Mouse (Mus musculus) neural tube, embryonic 15.5 days (tissue): Measurements from ENCODE around the gene Ms4a5. TPM values are rescaled to one million over a fixed set of nuclear protein-coding genes. Genes with fewer than 3 reads are reported as not detected.
"Not testable (repeated sequence)": the region's sequence is repeated elsewhere in the genome, so short reads cannot be mapped to it uniquely, and the experiment has no call there.

ENCODE experiments used
- ATAC-seq: fragments of 200-750 bp; cut with Nextera tagmentation; 2 replicates; pipeline ENCODE4 v1.8.0; 2017; ENCODE audit warnings: mild to moderate bottlenecking, moderate TSS enrichment, moderate library complexity; ENCODE audit not compliant: low FRiP score
- H3K27ac ChIP-seq: fragments of 300-500 bp; sonication (generic); replicated peaks from 2 replicates; pipeline ENCODE4 v1.5.1; 2015; ENCODE audit warnings: mild to moderate bottlenecking, inconsistent platforms
- H3K27me3 ChIP-seq: fragments of 300-500 bp; sonication (generic); replicated peaks from 2 replicates; pipeline ENCODE4 v1.6.1; 2015; ENCODE audit warnings: inconsistent platforms
- H3K36me3 ChIP-seq: fragments of 300-500 bp; sonication (generic); 2 replicates; pipeline ENCODE4 v1.6.1; 2015; ENCODE audit warnings: inconsistent platforms
- H3K4me1 ChIP-seq: fragments of 300-500 bp; sonication (generic); 2 replicates; pipeline ENCODE4 v1.6.1; 2015; ENCODE audit warnings: inconsistent platforms
- H3K4me2 ChIP-seq: fragments of 300-500 bp; sonication (generic); 2 replicates; pipeline ENCODE4 v1.6.1; 2015; ENCODE audit warnings: inconsistent platforms, mild to moderate bottlenecking, moderate library complexity
- H3K4me3 ChIP-seq: fragments of 300-500 bp; sonication (generic); replicated peaks from 2 replicates; pipeline ENCODE4 v1.5.1; 2015; ENCODE audit warnings: mild to moderate bottlenecking, inconsistent platforms
- H3K9ac ChIP-seq: fragments of 300-500 bp; sonication (generic); replicated peaks from 2 replicates; pipeline ENCODE4 v1.6.1; 2015; ENCODE audit warnings: mild to moderate bottlenecking, inconsistent platforms
- H3K9me3 ChIP-seq: fragments of 300-500 bp; sonication (generic); replicated peaks from 2 replicates; pipeline ENCODE4 v1.6.1; 2016; ENCODE audit warnings: inconsistent platforms
- WGBS: fragments of 180-500 bp; shearing (Covaris S2); methylation state at CpG from one replicate; pipeline ENCODE4 v1.1.7; 2015; ENCODE audit warnings: mixed read lengths; 5-methylcytosine and 5-hydroxymethylcytosine counted together
- polyA plus RNA-seq: library from polyadenylated mRNA; unstranded; fragments of >200 nt; fragmentation: Nextera tagmentation; extraction: Ambion mirVana; gene quantifications from 2 replicates; pipeline ENCODE4 v1.2.1, GENCODE M21; 2015

Ms4a5 gene
- polyA plus RNA-seq, result not detected in 2 replicates

DNA sequence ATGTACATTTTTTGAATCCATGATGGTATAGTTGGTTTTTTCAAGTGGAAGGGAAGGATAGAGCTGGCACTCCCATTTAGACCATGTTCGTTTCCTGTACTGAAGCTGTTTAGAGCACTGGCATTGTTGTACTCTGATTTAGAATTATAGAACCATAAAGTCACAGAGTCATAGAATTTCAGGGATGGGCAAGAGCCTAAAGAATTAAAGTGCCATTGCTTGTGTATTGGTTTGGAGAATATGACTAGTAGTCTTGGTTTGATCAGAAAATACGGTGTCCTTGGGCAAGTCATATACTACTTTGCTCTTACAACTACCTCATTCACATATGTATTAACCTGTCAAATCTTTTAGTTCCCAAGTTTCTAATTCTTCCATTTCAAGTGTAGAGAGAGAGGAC lies at the start of gene Ms4a5:
Gene Ms4a5 (minus strand): TSS at position 101 of the 400 bp plus-strand sequence.
- ATAC-seq, result no peak
- 90% methylated on average over 2 of the region's 2 CpGs for WGBS
- Histone ChIP-seq H3K9ac (no peak within 1 kb of the TSS), H3K4me1 (no peaks in the 10 kb centered on the region), H3K4me3 (no peak within 1 kb of the TSS), H3K36me3 (no peaks in the 10 kb centered on the region), H3K27me3 (no peaks in the 10 kb centered on the region), H3K4me2 (no peak within 1 kb of the TSS), H3K27ac (no peak within 1 kb of the TSS), H3K9me3 (no peaks in the 10 kb centered on the region)

DNA sequence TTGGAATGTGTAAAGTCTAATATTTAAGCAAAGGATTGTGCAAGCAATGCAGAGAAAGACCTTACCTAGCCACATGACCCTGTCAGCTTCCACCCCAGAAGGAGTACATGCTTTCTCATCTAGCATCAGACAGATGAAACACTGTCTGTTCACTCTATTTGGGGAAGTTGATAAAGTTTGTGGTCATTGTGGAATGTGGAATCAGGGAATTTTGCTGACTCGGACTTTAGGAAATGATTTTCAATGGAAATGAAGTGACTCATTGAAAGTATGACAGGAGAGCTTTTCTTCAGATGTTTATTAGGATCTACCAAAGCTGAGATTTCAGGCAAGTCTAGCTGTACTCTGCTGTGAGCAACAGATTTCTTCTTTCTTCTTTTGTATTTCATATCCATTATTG lies 37.5 kb upstream of the Ms4a5 start:
- no peak overlapping the region for H3K4me3 ChIP-seq
- WGBS, result 87% methylated on average over 1 of the region's 1 CpGs
- no peaks in the 10 kb centered on the region for H3K27me3 ChIP-seq
- no peaks in the 10 kb centered on the region for H3K4me1 ChIP-seq
- ATAC-seq, result no peak
- no peaks in the 10 kb centered on the region for H3K36me3 ChIP-seq
- no peak overlapping the region for H3K4me2 ChIP-seq
- H3K27ac ChIP-seq, result no peak overlapping the region
- H3K9ac ChIP-seq, result no peak overlapping the region
- H3K9me3 ChIP-seq, result no peaks in the 10 kb centered on the region

DNA sequence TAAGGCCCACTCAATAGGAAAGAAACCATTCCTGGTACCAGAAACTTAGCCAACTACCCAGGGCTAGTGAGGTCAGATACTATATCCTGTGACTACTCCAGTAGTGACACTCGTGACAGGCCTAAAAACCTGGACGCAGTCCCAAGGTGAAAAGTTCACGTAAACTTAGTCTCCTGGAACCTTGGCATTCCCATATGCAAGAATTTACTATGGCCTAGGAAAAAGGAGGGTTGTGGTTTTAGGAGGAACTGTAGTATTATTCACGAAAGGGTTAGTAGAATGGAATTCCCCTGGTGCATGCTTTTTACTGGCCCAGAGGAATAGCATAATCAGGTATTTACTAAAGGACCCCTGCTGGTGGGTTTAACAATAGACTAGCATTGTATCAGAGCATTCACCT lies 33.1 kb upstream of the Ms4a5 start:
- Histone ChIP-seq H3K4me3 (no peak overlapping the region), H3K9me3 (no peaks in the 10 kb centered on the region), H3K27me3 (no peaks in the 10 kb centered on the region), H3K36me3 (no peaks in the 10 kb centered on the region), H3K27ac (no peak overlapping the region), H3K4me1 (no peaks in the 10 kb centered on the region), H3K4me2 (no peak overlapping the region), H3K9ac (no peak overlapping the region)
- no peak for ATAC-seq
- WGBS, result 91% methylated on average over 4 of the region's 4 CpGs

DNA sequence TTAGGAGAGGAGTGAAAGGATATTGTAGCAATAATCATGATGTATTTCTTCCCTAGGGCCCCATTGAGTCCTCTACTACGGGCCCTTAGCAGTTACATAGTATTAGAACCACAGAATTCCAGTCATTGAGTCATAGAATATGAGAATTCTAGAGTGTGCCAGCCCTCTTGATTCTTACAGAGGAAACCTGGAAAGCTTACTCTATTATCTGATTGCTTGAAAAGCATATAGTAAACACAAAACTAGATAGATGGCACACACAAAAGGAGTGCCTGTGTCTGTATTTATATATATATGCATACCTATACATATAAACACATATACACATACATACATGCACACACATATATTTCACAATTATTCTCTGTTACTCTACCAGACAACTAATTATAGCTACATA lies 30.7 kb upstream of the Ms4a5 start, which contains the start of gene Ms4a14:
Gene Ms4a14 (minus strand): TSS at position 101 of the 400 bp plus-strand sequence.
- Histone ChIP-seq H3K9ac (no peak within 1 kb of the TSS), H3K4me3 (no peak within 1 kb of the TSS), H3K9me3 (no peaks in the 10 kb centered on the region), H3K27me3 (no peaks in the 10 kb centered on the region), H3K27ac (no peak within 1 kb of the TSS), H3K36me3 (no peaks in the 10 kb centered on the region), H3K4me1 (no peaks in the 10 kb centered on the region), H3K4me2 (no peak within 1 kb of the TSS)
- no peak for ATAC-seq
- WGBS, result 77% methylated on average over 1 of the region's 1 CpGs

DNA sequence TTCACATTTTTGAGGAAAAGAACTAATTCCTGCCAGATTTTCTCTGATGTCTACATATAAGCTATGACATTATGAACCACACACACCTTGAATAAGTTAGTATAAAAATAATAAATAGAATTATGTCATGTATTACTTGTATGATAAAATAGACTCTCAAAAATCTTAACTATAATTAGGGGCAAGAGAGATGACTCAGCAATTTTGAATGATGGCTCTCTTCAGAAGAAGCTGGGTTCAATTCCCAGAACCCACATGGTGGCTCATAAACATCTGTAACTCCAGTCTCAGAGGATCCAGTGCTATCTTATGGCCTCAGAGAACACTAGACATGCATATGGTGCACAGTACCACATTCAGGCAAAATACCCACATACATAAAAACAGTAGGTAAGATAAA lies 25.2 kb upstream of the Ms4a5 start:
- ATAC-seq, result no peak
- H3K4me1 ChIP-seq, result no peaks in the 10 kb centered on the region
- H3K4me2 ChIP-seq, result no peak overlapping the region
- H3K27ac ChIP-seq, result no peak overlapping the region
- H3K9ac ChIP-seq, result no peak overlapping the region
- H3K27me3 ChIP-seq, result no peaks in the 10 kb centered on the region
- no peaks in the 10 kb centered on the region for H3K36me3 ChIP-seq
- no peak overlapping the region for H3K4me3 ChIP-seq
- H3K9me3 ChIP-seq, result no peaks in the 10 kb centered on the region

DNA sequence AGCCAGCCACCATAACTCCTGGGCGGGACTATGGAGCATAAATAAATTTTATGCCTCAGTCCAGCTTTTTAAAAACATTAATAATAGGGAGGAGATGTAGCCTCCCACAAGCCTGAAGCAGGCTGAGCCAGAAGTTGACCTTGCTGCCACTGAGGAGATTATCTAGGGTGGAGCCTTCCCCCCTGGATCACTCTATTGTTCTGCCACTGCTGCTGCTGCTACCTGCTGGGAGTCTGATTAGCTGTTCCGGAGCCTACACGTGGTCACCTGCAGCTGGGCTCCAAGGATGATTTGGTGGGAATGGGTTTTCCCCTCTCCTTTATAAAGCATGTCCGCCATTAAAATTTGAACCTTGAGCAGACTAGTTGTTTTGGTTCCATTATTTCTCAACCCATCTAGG lies 15.9 kb upstream of the Ms4a5 start:
- H3K36me3 ChIP-seq, H3K4me3 ChIP-seq, H3K4me2 ChIP-seq, ATAC-seq, H3K9ac ChIP-seq, H3K27ac ChIP-seq, H3K9me3 ChIP-seq, H3K4me1 ChIP-seq, H3K27me3 ChIP-seq: not testable (repeated sequence)
- WGBS, result 51% methylated on average over 4 of the region's 4 CpGs

DNA sequence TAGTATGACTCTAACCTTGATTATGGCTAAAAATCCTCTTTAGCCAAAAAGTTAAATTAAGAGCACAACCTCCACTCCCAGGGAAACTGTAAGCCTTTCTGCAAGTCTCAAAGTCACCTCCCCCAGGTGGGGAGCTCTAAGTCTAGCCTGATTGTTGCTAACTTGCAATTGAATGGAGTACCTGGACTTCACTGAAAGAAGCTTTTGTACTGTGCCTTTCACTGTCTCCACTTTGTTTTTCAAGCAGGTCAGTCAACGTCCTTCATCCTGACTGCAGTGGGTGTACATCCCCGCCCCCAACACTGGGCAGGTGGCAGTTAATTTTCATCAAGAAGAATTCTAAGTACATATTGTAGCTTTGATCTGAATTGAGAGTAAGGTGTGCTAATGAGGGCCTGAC lies 15.3 kb upstream of the Ms4a5 start:
- no peaks in the 10 kb centered on the region for H3K27me3 ChIP-seq
- WGBS, result 56% methylated on average over 2 of the region's 2 CpGs
- H3K4me2 ChIP-seq, result no peak overlapping the region
- H3K36me3 ChIP-seq, result no peaks in the 10 kb centered on the region
- no peak overlapping the region for H3K9ac ChIP-seq
- no peak overlapping the region for H3K4me3 ChIP-seq
- H3K4me1 ChIP-seq, result no peaks in the 10 kb centered on the region
- no peaks in the 10 kb centered on the region for H3K9me3 ChIP-seq
- no peak overlapping the region for H3K27ac ChIP-seq
- no peak for ATAC-seq

DNA sequence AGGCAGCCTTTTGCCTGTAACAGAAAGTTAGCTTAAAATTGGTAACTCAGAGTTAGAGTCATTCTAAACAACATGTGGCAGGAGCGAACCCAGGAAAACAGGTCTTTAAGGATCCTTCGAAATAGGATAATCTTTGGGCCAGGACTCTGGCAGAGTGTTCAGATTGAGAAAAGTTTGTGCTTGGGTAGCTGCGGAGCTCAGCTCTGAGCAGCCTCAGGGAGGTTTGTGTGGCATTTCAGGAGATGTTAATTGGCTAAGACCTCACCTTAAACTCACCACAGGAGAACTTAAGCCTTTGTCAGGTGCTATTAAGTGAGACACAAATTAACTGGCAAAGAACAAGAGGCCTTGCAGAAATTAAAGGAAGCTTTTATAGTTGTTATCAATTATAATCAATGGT lies 9.9 kb upstream of the Ms4a5 start:
- Histone ChIP-seq H3K4me2 (peak overlapping the region; percentile 51), H3K4me3 (peak overlapping the region; percentile 39; the same call in 1 of the 2 replicates)
- not testable (repeated sequence) for H3K9me3 ChIP-seq, H3K36me3 ChIP-seq, H3K27me3 ChIP-seq, ATAC-seq, H3K27ac ChIP-seq, H3K4me1 ChIP-seq, H3K9ac ChIP-seq
- WGBS, result 24% methylated on average over 3 of the region's 3 CpGs

DNA sequence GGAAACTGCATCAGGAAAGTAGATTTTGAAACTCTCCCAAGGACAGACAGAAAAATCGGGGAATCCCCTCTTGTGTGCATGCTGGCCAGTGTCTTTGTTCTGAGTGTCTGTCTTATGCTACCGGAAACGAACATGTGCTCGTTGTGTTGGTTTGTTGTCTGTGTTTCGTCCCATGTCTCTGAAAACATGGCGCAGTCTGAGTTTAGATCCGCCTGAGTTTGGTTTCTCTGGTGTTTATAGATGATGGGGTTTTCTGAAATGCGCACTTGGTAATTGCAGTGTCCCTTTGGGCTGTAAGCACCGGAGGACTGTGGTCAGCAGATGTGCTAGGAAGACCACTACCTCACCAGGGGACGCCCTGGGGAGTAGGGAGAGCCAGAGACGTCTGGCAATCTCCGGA lies 9.3 kb upstream of the Ms4a5 start:
- ATAC-seq, result no peak
- Histone ChIP-seq H3K27me3 (no peaks in the 10 kb centered on the region), H3K9ac (no peak overlapping the region)

DNA sequence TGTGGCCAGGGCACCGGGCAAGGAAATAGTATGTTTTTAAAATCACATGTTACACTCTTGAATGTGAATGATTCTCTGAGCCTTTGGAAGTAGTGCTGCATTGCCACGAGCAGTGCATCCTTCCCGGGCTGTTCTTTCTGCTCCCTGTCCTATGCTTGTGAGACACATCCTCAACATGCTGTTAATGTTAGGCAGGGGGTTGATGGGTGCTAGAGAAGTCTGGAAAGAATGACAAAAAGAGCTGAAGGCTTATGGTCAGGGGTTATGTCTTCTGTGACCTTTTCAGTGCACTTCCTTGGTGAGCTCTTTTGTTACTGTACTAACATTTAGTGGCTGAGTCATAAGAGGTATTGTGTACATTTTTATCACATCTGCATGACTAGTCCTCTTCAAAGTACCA lies 3.5 kb downstream of the Ms4a5 start:
- no peak overlapping the region for H3K4me3 ChIP-seq
- H3K9ac ChIP-seq, result no peak overlapping the region
- no peak for ATAC-seq
- no peaks in the 10 kb centered on the region for H3K9me3 ChIP-seq
- H3K36me3 ChIP-seq, result no peaks in the 10 kb centered on the region
- H3K4me2 ChIP-seq, result no peak overlapping the region
- no peaks in the 10 kb centered on the region for H3K4me1 ChIP-seq
- 85% methylated on average over 3 of the region's 3 CpGs for WGBS
- H3K27ac ChIP-seq, result no peak overlapping the region
- H3K27me3 ChIP-seq, result no peaks in the 10 kb centered on the region

More for the DNA sequence above, 9.3 kb upstream of the Ms4a5 start:
- WGBS, result 20% methylated on average over 12 of the region's 12 CpGs
- Histone ChIP-seq H3K4me2 (peak overlapping the region; percentile 51), H3K4me1 (no peaks in the 10 kb centered on the region), H3K36me3 (no peaks in the 10 kb centered on the region), H3K9me3 (no peaks in the 10 kb centered on the region), H3K4me3 (peak overlapping the region; percentile 39), H3K27ac (no peak overlapping the region)

DNA sequence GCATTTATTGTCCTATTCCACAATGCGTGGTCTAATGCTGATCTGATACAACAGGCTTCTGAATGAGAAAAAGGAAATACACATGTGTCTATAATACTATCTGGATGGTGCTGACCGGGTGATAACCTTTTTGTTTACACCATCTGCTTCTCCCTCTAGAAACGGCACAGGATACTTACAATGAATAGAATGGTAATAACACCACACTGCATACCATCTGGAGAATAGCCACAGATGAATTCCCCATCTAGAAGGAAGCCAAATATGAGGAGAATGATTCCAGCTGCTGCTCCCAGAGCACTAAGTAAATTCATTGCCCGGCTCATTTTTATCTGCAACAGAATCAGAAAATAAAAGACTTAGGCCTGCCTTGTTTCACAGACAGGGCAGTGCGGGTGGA lies 7.2 kb downstream of the Ms4a5 start:
- ATAC-seq, result no peak
- no peaks in the 10 kb centered on the region for H3K36me3 ChIP-seq
- H3K27ac ChIP-seq, result no peak overlapping the region
- H3K9ac ChIP-seq, result no peak overlapping the region
- no peaks in the 10 kb centered on the region for H3K27me3 ChIP-seq
- 60% methylated on average over 5 of the region's 5 CpGs for WGBS
- H3K4me3 ChIP-seq, result no peak overlapping the region
- no peaks in the 10 kb centered on the region for H3K9me3 ChIP-seq
- no peak overlapping the region for H3K4me2 ChIP-seq
- no peaks in the 10 kb centered on the region for H3K4me1 ChIP-seq

DNA sequence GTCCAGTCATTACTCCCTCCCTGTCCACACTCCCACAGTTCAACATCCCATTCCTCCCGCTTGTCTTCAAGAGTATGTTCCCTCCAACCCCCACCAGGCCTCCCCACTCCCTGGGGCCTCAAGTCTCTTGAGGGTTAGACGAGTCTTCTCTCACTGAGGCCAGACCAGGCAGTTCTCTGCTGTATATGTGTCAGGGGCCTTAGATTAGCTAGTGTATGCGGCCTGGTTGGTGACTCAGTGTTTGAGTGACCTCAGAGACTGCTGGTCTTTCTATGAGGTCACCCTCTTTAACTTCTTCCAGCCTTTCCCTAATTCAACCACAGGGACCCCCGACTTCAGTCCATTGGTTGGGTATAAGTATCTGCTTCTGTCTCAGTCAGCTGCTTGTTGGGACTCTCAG lies 16.7 kb downstream of the Ms4a5 start:
- WGBS, result 85% methylated on average over 4 of the region's 4 CpGs
- no peaks in the 10 kb centered on the region for H3K4me1 ChIP-seq
- H3K36me3 ChIP-seq, result no peaks in the 10 kb centered on the region
- ATAC-seq, result no peak
- no peak overlapping the region for H3K27ac ChIP-seq
- no peaks in the 10 kb centered on the region for H3K27me3 ChIP-seq
- H3K4me3 ChIP-seq, result no peak overlapping the region
- H3K4me2 ChIP-seq, result no peak overlapping the region
- H3K9ac ChIP-seq, result no peak overlapping the region
- no peaks in the 10 kb centered on the region for H3K9me3 ChIP-seq
